Mouse (Mus musculus) lung, postnatal 0 days (tissue): ENCODE results near the gene Slc38a1. TPM values are rescaled to one million over a fixed set of nuclear protein-coding genes. Genes with fewer than 3 reads are reported as not detected.

Experiments used
- ATAC-seq: fragments of 200-750 bp; cut with Nextera tagmentation; 2 replicates; pipeline ENCODE4 v1.8.0; 2017; ENCODE audit warnings: moderate library complexity
- DNase-seq: peaks from one replicate; pipeline ENCODE4 v3.0.0-alpha.2; 2016; ENCODE audit warnings: low spot score
- H3K27ac ChIP-seq: fragments of 300-500 bp; sonication (generic); 2 replicates; pipeline ENCODE4 v1.5.1; 2014; ENCODE audit warnings: antibody characterized with exemption, mild to moderate bottlenecking, low read length, mixed read lengths
- H3K27me3 ChIP-seq: fragments of 300-500 bp; sonication (generic); replicated peaks from 2 replicates; pipeline ENCODE4 v1.6.1; 2014; ENCODE audit warnings: low read length, mixed read lengths; ENCODE audit not compliant: insufficient read depth
- H3K36me3 ChIP-seq: fragments of 300-500 bp; sonication (generic); 2 replicates; pipeline ENCODE4 v1.6.1; 2014; ENCODE audit warnings: low read length, mixed read lengths; ENCODE audit not compliant: insufficient read depth
- H3K4me1 ChIP-seq: fragments of 300-500 bp; sonication (generic); 2 replicates; pipeline ENCODE4 v1.6.1; 2014; ENCODE audit warnings: antibody characterized with exemption, low read depth, low read length, mixed read lengths; ENCODE audit not compliant: insufficient read depth
- H3K4me2 ChIP-seq: fragments of 300-500 bp; sonication (generic); replicated peaks from 2 replicates; pipeline ENCODE4 v1.6.1; 2014; ENCODE audit warnings: low read depth, mild to moderate bottlenecking, low read length, moderate library complexity, mixed read lengths
- H3K4me3 ChIP-seq: fragments of 300-500 bp; sonication (generic); 2 replicates; pipeline ENCODE4 v1.5.1; 2014; ENCODE audit warnings: low read depth, low read length
- H3K9ac ChIP-seq: fragments of 300-500 bp; sonication (generic); replicated peaks from 2 replicates; pipeline ENCODE4 v1.6.1; 2014; ENCODE audit warnings: low read depth, mild to moderate bottlenecking
- H3K9me3 ChIP-seq: fragments of 300-500 bp; sonication (generic); 2 replicates; pipeline ENCODE4 v1.6.1; 2016; ENCODE audit warnings: low read length, mixed read lengths
- CTCF ChIP-seq: IDR thresholded peaks from 2 replicates; pipeline ENCODE4 v1.5.1; 2016; ENCODE audit warnings: antibody characterized with exemption, mild to moderate bottlenecking
- EP300 ChIP-seq: IDR thresholded peaks from 2 replicates; pipeline ENCODE4 v1.6.1; 2016; ENCODE audit warnings: antibody characterized with exemption, mild to moderate bottlenecking, control low read depth
- WGBS: fragments of 180-500 bp; shearing (Covaris S2); extraction: QIAGEN DNeasy Blood & Tissue Kit; methylation state at CpG from one replicate; pipeline ENCODE4 v1.1.7; 2014; 5-methylcytosine and 5-hydroxymethylcytosine counted together
- polyA plus RNA-seq: library from polyadenylated mRNA; unstranded; fragments of >200 nt; fragmentation: Nextera tagmentation; extraction: Ambion mirVana; gene quantifications from 2 replicates; pipeline ENCODE4 v1.2.1, GENCODE M21; 2015

Gene Slc38a1
- polyA plus RNA-seq, 1 experiment from 2014 or later, result 13.5 TPM

- Histone ChIP-seq H3K36me3 (no peaks in the 10 kb centered on the region), H3K27ac (no peak overlapping the region), H3K9me3 (no peaks in the 10 kb centered on the region), H3K9ac (no peak overlapping the region), H3K4me1 (no peaks in the 10 kb centered on the region), H3K4me2 (no peak overlapping the region), H3K4me3 (no peak overlapping the region), H3K27me3 (no peaks in the 10 kb centered on the region)
- TF ChIP-seq CTCF, result no peak
- no peak for TF ChIP-seq EP300
- 46% methylated on average over 19 of the region's 19 CpGs for WGBS
- DNase-seq (no peak), ATAC-seq (no peak)
Observed at GRCm38 (mm10) chr15:96678871-96679773, 36.4 kb upstream of the Slc38a1 start.

GRCm38 (mm10) chr15:96676518-96676917 lies 33.8 kb upstream of the Slc38a1 start:
- peak; percentile 94 for DNase-seq
- WGBS, result 20% methylated on average over 10 of the region's 10 CpGs

GRCm38 (mm10) chr15:96675744-96676143 lies 33.0 kb upstream of the Slc38a1 start:
- no peaks in the 10 kb centered on the region for H3K27me3 ChIP-seq
- ATAC-seq (peak; percentile 13; the same call in 1 of the 2 replicates), DNase-seq (peak; percentile 35)
- no peak for TF ChIP-seq CTCF
- TF ChIP-seq EP300, result no peak
- H3K36me3 ChIP-seq, result no peaks in the 10 kb centered on the region
- WGBS, result 53% methylated on average over 15 of the region's 15 CpGs
- H3K4me3 ChIP-seq, result no peak overlapping the region
- H3K27ac ChIP-seq, result peak overlapping the region; percentile 63
- H3K4me2 ChIP-seq, result 0 out of 2 replicates have a peak overlapping the region, but pooled peaks have one; percentile 0
- no peaks in the 10 kb centered on the region for H3K9me3 ChIP-seq
- H3K4me1 ChIP-seq, result no peaks in the 10 kb centered on the region
- no peak overlapping the region for H3K9ac ChIP-seq

More at GRCm38 (mm10) chr15:96676518-96676917, 33.8 kb upstream of the Slc38a1 start:
- Histone ChIP-seq H3K27me3 (no peaks in the 10 kb centered on the region), H3K9ac (no peak overlapping the region), H3K4me1 (no peaks in the 10 kb centered on the region), H3K4me3 (no peak overlapping the region), H3K27ac (peak overlapping the region; percentile 63; the same call in 1 of the 2 replicates), H3K4me2 (peak overlapping the region; percentile 0; the same call in 1 of the 2 replicates), H3K36me3 (no peaks in the 10 kb centered on the region), H3K9me3 (no peaks in the 10 kb centered on the region)
- ATAC-seq, result peak; percentile 97
- no peak; the same call in 1 of the 2 replicates for TF ChIP-seq CTCF
- TF ChIP-seq EP300, result peak; percentile 63; the same call in 1 of the 2 replicates

GRCm38 (mm10) chr15:96675055-96675454 lies 32.3 kb upstream of the Slc38a1 start:
- no peak for TF ChIP-seq EP300
- TF ChIP-seq CTCF, result no peak
- Histone ChIP-seq H3K9me3 (no peaks in the 10 kb centered on the region), H3K4me1 (no peaks in the 10 kb centered on the region), H3K9ac (no peak overlapping the region), H3K4me2 (no peak overlapping the region), H3K27ac (no peak overlapping the region), H3K27me3 (no peaks in the 10 kb centered on the region), H3K4me3 (no peak overlapping the region), H3K36me3 (no peaks in the 10 kb centered on the region)
- peak; percentile 27 for DNase-seq
- WGBS, result 81% methylated on average over 11 of the region's 11 CpGs
- no peak for ATAC-seq

GRCm38 (mm10) chr15:96674089-96674488 lies 31.4 kb upstream of the Slc38a1 start:
- Histone ChIP-seq H3K4me1 (no peaks in the 10 kb centered on the region), H3K27me3 (no peaks in the 10 kb centered on the region), H3K4me2 (no peak overlapping the region), H3K27ac (no peak overlapping the region), H3K9me3 (no peaks in the 10 kb centered on the region), H3K36me3 (no peaks in the 10 kb centered on the region), H3K4me3 (no peak overlapping the region), H3K9ac (no peak overlapping the region)
- DNase-seq (peak; percentile 42), ATAC-seq (no peak)
- WGBS, result 63% methylated on average over 1 of the region's 1 CpGs
- TF ChIP-seq EP300 (no peak), CTCF (no peak)

- WGBS, result 72% methylated on average over 6 of the region's 6 CpGs
- no peaks in the 10 kb centered on the region for H3K27me3 ChIP-seq
- no peaks in the 10 kb centered on the region for H3K36me3 ChIP-seq
- H3K27ac ChIP-seq, result no peak overlapping the region
- H3K4me2 ChIP-seq, result no peak overlapping the region
- no peak overlapping the region for H3K4me3 ChIP-seq
- no peak overlapping the region for H3K9ac ChIP-seq
- ATAC-seq, result no peak
- no peaks in the 10 kb centered on the region for H3K9me3 ChIP-seq
- 0 out of 2 replicates have a peak, but pooled peaks cover 5% of the 10 kb centered on the region for H3K4me1 ChIP-seq
- no peak for DNase-seq
- no peak for TF ChIP-seq EP300
- no peak for TF ChIP-seq CTCF
Observed at GRCm38 (mm10) chr15:96669721-96670120, 27.0 kb upstream of the Slc38a1 start.
